ENCODE assay signal across 26 mouse cellular contexts in the genomic region with DNA sequence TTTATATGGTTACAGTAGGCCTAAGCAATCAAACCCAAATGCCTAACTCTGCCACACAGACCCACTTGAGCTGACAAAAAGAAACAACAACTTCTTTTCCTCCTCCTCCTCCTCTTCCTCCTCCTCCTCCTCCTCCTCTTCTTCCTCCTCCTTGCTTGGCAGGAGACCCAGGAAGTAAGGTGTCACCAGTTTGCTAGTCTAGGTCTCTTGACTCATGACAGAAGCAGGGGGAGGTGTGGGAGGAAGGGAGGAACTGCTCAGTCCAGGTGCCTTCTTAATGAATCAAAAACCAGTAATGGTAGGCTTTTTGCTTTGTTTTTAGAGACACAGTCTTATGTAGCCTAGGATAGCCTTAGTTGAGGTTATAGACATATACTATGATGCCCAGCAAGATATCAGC. TPM values are rescaled to one million over a fixed set of nuclear protein-coding genes. Genes with fewer than 3 reads are reported as not detected.
"Had no signal": no experiment of that assay in that cellular context is flagged by ENCODE, and none has a peak within 500 bp of the region (broad histone marks: within the 10 kb centered on the region; RNA-seq: fewer than 3 reads in every experiment).

No protein-coding gene starts in this region.

- H3K4me3 ChIP-seq: heart, embryonic 10.5 days; heart, embryonic 13.5 days; heart, embryonic 15.5 days; intestine, embryonic 15.5 days; left cerebral cortex, adult 2 months; limb, embryonic 10.5 days; limb, embryonic 12.5 days; liver, embryonic 13.5 days; liver, embryonic 15.5 days had no signal

- H3K9ac ChIP-seq: heart, embryonic 13.5 days; heart, embryonic 15.5 days; hindbrain, embryonic 14.5 days; intestine, embryonic 15.5 days; limb, embryonic 12.5 days; liver, embryonic 13.5 days; liver, embryonic 15.5 days had no signal

- H3K4me2 ChIP-seq: heart, embryonic 13.5 days; heart, embryonic 15.5 days; hindbrain, embryonic 14.5 days; intestine, embryonic 15.5 days; limb, embryonic 12.5 days; liver, embryonic 11.5 days; liver, embryonic 13.5 days; liver, embryonic 15.5 days had no signal

- ATAC-seq: hindbrain, embryonic 16.5 days; inflammation-experienced regulatory T-cells, adult 6 months; intestine, embryonic 15.5 days; intestine, postnatal 0 days had no signal

- H3K4me1 ChIP-seq: heart, embryonic 13.5 days; heart, embryonic 15.5 days; intestine, embryonic 15.5 days; limb, embryonic 10.5 days; limb, embryonic 12.5 days; liver, embryonic 13.5 days; liver, embryonic 15.5 days had no signal

- DNase-seq: gastrocnemius, postnatal 14 days; gastrocnemius, postnatal 36 days; heart, adult 18-20 months; heart, postnatal 14 days; heart, postnatal 36 days; kidney, adult 18-20 months; kidney, adult 8-10 months; kidney, postnatal 10 days; kidney, postnatal 25 days; kidney, postnatal 4 days; liver; liver, embryonic 13.5 days had no signal

- H3K27ac ChIP-seq: heart, embryonic 10.5 days; heart, embryonic 13.5 days; heart, embryonic 15.5 days; hindbrain, embryonic 14.5 days; intestine, embryonic 15.5 days; left cerebral cortex, adult 2 months; limb, embryonic 10.5 days; limb, embryonic 12.5 days; liver, embryonic 13.5 days; liver, embryonic 15.5 days had no signal

- H3K9me3 ChIP-seq: heart, embryonic 10.5 days; heart, embryonic 13.5 days; heart, embryonic 15.5 days; intestine, embryonic 15.5 days; limb, embryonic 10.5 days; limb, embryonic 12.5 days; liver, embryonic 13.5 days; liver, embryonic 15.5 days had no signal

- H3K27me3 ChIP-seq: heart, embryonic 13.5 days; heart, embryonic 15.5 days; intestine, embryonic 15.5 days; limb, embryonic 12.5 days; liver, embryonic 13.5 days; liver, embryonic 15.5 days had no signal

RNA-seq across cellular contexts. Expression of a gene that starts 32.1 kb away (rescaled TPM):
- total RNA-seq: hematopoietic stem cell, adult 5-6 weeks had no signal
